Mouse (Mus musculus) lung, postnatal 36 days (tissue): ENCODE results near the gene Ppp2r3a.

Source experiments
- DNase-seq: peaks from one replicate; pipeline ENCODE4 v3.0.0; 2022; ENCODE audit warnings: mixed read lengths

Gene Ppp2r3a

GRCm38 (mm10) chr9:101250981-101251643 lies 483 bp downstream of the Ppp2r3a start:
- peak; percentile 82 for DNase-seq

GRCm38 (mm10) chr9:101250486-101250885 lies 1.1 kb downstream of the Ppp2r3a start:
- DNase-seq = peak; percentile 13

- DNase-seq = no peak
Measured at GRCm38 (mm10) chr9:101249626-101250025, 2.0 kb downstream of the Ppp2r3a start.

GRCm38 (mm10) chr9:101247541-101247940 lies 4.1 kb downstream of the Ppp2r3a start:
- no peak for DNase-seq

GRCm38 (mm10) chr9:101245493-101245892 lies 6.1 kb downstream of the Ppp2r3a start:
- no peak for DNase-seq

- no peak for DNase-seq
Measured at GRCm38 (mm10) chr9:101243711-101244110, 7.9 kb downstream of the Ppp2r3a start.

- DNase-seq = no peak
Measured at GRCm38 (mm10) chr9:101240161-101240560, 11.4 kb downstream of the Ppp2r3a start.

- DNase-seq = no peak
Measured at GRCm38 (mm10) chr9:101235786-101236185, 15.8 kb downstream of the Ppp2r3a start.

GRCm38 (mm10) chr9:101232034-101232433 lies 19.6 kb downstream of the Ppp2r3a start:
- peak; percentile 9 for DNase-seq

- no peak for DNase-seq
Measured at GRCm38 (mm10) chr9:101230028-101230427, 21.6 kb downstream of the Ppp2r3a start.

- no peak for DNase-seq
Measured at GRCm38 (mm10) chr9:101228892-101229291, 22.7 kb downstream of the Ppp2r3a start.

GRCm38 (mm10) chr9:101207984-101208383 lies 43.6 kb downstream of the Ppp2r3a start:
- no peak for DNase-seq

GRCm38 (mm10) chr9:101206516-101206915 lies 45.1 kb downstream of the Ppp2r3a start:
- DNase-seq = no peak

- DNase-seq = no peak
Measured at GRCm38 (mm10) chr9:101205216-101205615, 46.4 kb downstream of the Ppp2r3a start.

- DNase-seq = no peak
Measured at GRCm38 (mm10) chr9:101204059-101204458, 47.5 kb downstream of the Ppp2r3a start.

- DNase-seq = peak; percentile 34
Measured at GRCm38 (mm10) chr9:101200627-101201026, 51.0 kb downstream of the Ppp2r3a start.

GRCm38 (mm10) chr9:101198804-101199203 lies 52.8 kb downstream of the Ppp2r3a start:
- no peak for DNase-seq

- no peak for DNase-seq
Measured at GRCm38 (mm10) chr9:101198261-101198660, 53.3 kb downstream of the Ppp2r3a start.

- peak; percentile 97 for DNase-seq
Measured at GRCm38 (mm10) chr9:101181962-101182701, 69.5 kb downstream of the Ppp2r3a start.

GRCm38 (mm10) chr9:101181291-101181690 lies 70.3 kb downstream of the Ppp2r3a start:
- DNase-seq = no peak

- DNase-seq = no peak
Measured at GRCm38 (mm10) chr9:101180234-101180633, 71.4 kb downstream of the Ppp2r3a start.

- DNase-seq = no peak
Measured at GRCm38 (mm10) chr9:101160627-101161026, 91.0 kb downstream of the Ppp2r3a start.

GRCm38 (mm10) chr9:101160092-101160491 lies 91.5 kb downstream of the Ppp2r3a start:
- DNase-seq = no peak

GRCm38 (mm10) chr9:101159431-101159830 lies 92.2 kb downstream of the Ppp2r3a start:
- peak; percentile 72 for DNase-seq
